Mouse (Mus musculus) embryo, embryonic 9.5 days (tissue): ENCODE results near the gene Tmc8.
A peak's percentile ranks its signal among the peaks of the same experiment; 100 is the strongest.
"Not testable (repeated sequence)": the region's sequence is repeated elsewhere in the genome, so short reads cannot be mapped to it uniquely, and the experiment has no call there.

Experiments used
- DNase-seq: peaks from one replicate; pipeline ENCODE4 v3.0.0-alpha.2; 2017; ENCODE audit errors: extremely low spot score

The Tmc8 gene

GRCm38 (mm10) chr11:117772352-117772751 is 9.5 kb upstream of the Tmc8 start:
- no peak for DNase-seq

DNA sequence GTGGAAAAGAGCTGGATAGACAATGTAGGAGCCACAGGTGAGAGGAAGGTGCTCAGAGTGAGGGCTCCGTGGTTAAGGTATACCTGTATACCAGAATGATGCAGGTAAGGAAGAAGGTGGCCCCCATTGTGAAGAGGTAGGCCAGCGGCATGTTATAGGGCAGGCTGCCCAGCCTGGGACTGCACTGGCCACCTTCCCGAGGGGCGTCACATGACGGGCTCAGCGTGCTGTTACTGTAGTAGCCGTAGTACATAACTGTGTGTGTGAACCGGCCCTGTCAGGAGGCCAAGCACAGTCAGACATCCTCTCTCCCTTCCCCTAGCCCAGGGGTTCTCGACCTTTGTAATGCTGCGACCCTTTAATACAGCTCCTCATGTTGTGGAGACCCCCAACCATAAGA is 7.0 kb upstream of the Tmc8 start:
- DNase-seq: no peak

GRCm38 (mm10) chr11:117775540-117775939 is 6.3 kb upstream of the Tmc8 start:
- DNase-seq: no peak

GRCm38 (mm10) chr11:117776085-117776792 is 5.6 kb upstream of the Tmc8 start:
- DNase-seq: no peak

- DNase-seq: no peak
Measured at GRCm38 (mm10) chr11:117777111-117777510, 4.8 kb upstream of the Tmc8 start.

- no peak for DNase-seq
Measured at GRCm38 (mm10) chr11:117778031-117778430, 3.8 kb upstream of the Tmc8 start.

- no peak for DNase-seq
Measured at GRCm38 (mm10) chr11:117778851-117779433, 2.9 kb upstream of the Tmc8 start.

DNA sequence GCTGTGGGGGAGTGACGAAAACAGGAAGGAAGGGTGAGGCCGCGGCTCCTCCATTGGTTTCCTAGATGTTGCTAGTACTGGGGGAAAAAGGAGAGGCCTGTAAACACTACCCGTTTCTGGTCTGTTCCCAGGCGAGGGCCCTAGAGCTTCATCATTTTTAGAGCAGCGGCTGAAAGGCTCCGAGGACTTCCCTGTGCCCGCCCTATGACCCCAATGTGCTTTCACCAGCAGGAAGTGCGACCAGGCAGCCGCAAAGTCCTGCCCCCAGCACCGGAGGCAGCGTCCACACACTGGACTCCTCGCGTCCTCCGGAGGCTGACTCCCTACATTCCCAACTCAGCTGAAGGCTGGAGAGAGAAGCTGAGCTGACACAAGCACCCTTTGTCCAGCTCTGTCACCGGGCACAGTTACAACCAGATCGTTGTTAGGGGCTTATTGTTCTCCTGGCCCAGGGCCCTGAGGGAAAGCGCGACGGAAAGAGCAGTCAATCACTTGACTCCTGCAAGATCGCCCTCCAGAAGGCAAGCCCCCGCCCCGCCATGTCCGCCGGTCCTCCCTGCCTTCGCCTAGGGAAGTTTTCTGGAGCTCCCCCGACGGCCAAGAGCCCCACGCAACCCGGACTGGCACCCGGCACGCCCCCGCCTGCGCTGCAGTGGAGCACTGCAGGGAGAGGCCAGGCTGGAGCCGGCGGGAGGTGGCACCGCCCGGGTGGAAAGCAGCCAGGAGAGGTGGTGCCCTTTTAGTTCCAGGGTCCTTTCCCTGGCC is 2.3 kb upstream of the Tmc8 start:
- peak; percentile 76 for DNase-seq

DNA sequence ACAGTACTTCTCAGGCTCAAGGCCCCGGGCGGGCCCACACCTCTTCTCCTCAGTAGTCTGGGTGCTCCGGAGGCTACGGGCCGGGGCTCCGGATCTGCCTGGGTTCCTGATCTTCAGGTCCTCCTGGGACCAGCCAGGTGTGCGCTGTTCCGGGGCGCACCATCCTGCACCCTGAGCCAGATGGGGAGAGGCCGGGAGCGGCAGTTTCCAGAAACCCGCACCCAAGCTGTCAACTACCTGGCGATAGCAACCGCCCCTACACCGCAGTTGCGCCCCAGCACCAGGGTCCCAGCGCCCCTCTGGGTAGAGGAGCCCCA is 1.7 kb upstream of the Tmc8 start:
- no peak for DNase-seq

DNA sequence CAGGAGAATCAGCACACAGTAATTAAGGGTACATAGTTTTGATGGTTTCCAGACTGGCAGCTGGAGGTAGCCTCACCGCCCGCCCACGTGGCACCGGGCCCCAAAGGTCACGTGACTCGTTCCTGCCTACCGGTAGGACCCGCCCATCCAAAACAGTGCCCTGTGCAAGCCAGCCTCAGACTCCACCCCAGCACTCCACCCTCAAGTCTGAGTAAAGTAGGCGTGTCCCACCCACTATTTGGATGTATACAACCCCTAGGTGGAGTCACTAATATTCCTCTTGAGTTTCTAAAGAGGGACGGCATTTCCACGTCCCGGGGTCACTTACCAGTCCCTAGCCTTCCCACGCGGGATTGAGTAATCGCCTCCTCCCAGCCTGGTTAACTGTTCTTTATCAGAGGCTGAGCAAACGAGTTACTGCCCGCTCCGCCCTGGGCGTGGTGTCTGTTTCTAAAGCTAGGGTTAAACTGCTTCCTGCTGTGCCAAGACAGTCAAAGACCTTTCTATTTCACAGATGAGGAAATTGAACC is 1.2 kb upstream of the Tmc8 start:
- DNase-seq: peak; percentile 79

DNA sequence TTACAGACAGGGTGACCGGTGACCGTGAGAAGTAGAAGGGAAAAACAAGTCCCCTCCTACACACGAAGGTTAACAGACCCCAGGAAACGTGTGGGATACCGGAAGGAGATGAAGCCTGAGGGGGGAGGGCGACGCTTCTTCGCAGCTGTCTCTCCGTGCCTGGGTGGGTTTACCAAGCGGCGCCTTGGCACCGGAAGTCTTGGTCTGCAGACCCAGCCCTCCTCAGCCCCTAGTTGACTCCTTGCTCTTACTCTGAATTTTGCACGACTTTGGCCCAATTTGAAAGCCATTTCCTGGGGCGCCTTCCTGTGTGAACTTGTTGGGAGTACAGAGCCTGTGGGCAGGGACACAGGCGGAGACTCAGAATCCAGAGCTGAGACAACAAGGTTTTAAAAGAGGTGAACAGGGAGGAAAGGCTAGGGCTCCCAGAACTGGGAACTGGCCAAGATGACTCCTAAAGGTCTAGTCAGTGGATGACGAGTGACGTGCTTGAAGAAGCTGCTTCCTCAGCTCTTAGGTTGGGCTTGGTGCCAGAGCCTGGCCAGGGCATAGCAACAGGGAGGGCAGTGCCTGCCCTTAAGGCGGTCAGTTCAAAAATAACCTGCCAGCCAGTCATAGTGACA is 566 bp upstream of the Tmc8 start:
- peak; percentile 31 for DNase-seq

DNA sequence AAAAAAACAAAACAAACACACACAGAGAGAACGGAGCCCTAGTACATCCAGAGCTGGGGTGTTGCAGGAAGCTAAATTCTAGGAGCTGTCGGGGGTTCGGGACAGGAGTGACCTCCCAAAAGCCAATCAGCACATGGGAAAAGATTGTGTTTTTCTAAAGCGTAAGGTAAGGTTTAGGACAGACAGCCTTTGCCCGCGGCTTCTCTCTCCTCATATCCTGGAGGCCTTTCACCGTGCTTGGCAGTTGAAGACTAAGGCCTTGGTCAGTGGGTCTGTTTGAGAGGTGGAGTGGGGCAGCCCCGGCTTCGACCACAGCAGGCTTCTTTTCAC is 794 bp downstream of the Tmc8 start:
- DNase-seq: no peak

DNA sequence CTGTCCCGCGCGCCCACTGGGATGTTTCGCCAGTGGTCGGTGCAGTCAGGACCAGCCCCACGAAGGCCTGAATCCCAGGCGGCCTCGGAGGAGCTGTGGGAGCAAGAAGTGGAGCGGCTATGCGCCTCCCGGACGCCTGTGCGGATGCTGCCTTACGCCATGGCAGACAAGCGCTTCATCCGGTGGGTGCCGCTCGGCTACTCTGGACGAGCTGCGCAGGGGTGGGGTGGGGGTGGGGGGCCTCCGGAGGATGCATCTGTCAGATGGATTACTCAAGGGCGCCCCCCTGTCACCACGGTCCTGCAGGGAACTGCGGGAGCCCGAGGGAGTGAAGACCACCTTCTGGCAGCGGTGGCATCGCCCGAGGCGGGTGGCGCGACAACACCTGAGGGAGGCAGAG is 1.2 kb downstream of the Tmc8 start:
- DNase-seq: peak; percentile 82

DNA sequence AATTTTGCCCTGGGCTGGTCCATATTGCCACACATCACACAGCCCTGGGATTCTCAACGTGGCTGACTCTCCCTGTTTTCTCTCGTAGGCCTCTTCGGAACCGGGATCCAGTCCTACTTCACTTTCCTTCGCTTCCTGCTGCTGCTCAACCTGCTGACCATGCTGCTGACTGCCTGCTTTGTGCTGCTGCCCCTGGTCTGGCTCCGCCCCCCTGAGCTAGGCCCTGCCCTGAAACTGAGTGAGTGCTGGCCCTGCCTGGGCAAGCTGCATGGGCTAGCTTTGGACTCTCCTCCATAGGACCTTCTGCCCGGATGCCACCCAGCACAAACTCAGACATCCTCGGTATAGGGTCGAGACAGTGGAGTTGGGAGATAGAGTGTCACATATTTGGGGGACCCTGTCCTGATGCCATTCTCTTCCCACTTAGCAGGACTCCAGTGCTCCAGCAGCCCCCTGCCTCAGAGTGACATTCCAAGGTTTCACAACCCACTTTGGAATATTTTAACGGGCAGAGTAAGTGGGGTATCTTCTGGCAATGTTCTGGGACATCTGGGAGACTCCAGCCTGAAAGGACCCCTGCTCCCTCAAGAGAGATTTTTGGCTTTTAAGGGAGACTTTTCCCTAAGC is 1.9 kb downstream of the Tmc8 start:
- no peak for DNase-seq

DNA sequence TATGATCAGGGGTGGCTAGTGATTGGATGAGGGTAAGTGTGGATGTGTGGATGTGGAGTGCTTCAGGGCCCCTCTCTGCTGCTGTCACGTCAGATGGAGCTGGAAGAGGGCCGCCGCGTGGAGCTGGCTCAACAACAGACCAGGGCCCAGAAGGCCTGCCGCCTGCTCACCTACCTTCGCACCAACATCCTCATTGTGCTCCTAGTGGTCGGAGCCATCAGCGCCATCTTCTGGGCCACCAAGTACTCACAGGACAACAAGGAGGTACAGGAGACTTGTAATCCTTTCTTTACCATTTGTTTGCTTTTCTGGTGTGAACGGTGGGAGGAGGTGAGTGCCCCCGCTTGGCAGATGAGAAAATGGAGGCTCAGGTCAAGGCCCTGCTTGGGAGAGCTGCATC is 4.4 kb downstream of the Tmc8 start:
- DNase-seq: peak; percentile 66

GRCm38 (mm10) chr11:117788481-117788880 is 6.6 kb downstream of the Tmc8 start:
- DNase-seq: not testable (repeated sequence)

GRCm38 (mm10) chr11:117790286-117790685 is 8.4 kb downstream of the Tmc8 start:
- peak; percentile 72 for DNase-seq

GRCm38 (mm10) chr11:117790703-117791440 is 9.0 kb downstream of the Tmc8 start:
- no peak for DNase-seq

DNA sequence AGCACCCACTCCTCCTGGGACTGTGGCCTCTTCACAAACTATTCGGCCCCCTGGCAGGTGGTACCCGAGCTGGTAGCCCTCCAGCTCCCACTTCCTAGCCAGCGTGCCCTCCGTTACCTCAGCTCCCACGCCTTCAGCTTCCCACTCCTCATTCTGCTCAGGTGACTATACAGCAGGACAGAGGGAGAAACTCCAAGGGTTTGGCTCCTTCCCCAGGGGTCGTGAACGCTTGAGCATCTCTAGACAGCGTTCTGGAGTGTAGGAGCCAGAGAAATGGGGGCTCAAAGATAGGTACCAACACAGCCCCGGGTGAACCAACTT is 9.5 kb downstream of the Tmc8 start:
- no peak for DNase-seq

GRCm38 (mm10) chr11:117792281-117792888 is 10.5 kb downstream of the Tmc8 start:
- DNase-seq: peak; percentile 68

DNA sequence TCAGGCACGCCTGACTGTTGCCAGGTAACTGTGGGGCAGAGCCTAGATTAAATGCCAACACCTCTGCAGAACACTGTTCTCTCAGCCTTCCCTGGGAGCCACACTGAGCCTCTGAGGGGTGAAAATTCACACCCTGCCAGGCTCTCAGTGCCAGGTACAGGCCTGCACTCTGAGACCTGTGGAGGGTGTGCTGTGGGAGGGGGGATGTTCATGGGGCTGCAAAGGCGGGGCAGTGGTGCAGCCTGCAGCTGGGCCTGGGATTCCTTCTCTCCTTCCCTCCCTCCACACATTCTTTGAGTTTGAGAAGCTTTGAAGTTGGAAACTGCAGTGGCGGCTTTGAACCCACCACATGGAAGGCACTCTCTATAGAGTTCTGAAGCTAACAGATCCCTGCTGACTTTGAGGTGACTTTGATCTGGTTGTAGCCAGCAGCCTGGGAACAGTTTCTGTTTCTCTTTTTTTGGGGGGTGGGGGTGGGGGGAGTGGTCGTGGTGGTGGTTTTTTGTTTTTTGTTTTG is 12.2 kb downstream of the Tmc8 start:
- DNase-seq: no peak
